Mouse (Mus musculus): Measurements from ENCODE around the gene Lexm.
A peak's percentile ranks its signal among the peaks of the same experiment; 100 is the strongest.

Gene Lexm

DNA sequence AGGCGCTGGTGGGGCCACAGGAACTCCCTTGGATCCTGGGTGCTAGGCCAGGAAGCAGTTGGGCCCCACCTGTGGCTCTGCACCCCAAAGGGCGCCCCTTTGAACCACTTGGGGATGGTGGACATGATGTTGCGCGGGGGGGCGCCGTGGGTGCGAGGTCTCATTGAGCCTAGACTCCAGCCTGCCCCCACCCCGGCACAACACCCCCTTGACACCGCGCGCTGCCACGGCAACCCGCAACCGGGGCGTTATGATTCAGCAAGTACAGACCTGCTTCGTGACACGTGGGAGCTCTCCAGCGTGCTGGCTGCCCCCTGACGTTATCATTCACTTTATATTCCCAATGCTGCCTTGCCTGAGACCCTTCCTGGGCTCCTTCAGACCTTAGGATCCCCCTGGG, at the start of gene Lexm:
Gene Lexm, minus strand, starts transcription at position 186 of the 400 bp plus-strand sequence.
- no peak for DNase-seq

DNA sequence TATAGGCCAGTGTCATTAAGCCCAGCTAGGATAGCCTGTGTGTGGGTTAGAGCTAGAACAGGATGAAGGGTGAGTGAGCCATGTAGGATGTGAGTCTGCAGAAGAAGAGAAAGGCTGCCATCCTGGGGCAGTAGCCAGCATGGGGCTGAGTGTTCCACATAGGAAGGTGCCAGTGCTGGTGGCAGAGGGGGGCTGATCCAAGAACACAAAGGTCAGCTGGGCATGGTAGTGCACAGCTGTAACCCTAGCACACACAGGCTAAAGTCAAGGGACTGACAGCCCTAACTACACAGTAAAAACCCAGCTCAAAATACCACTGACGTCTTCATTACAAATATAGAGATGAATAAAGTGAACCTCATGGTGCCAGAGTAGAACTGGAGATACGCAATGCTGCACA, 49.5 kb upstream of the Lexm start:
- no peak for DNase-seq

DNA sequence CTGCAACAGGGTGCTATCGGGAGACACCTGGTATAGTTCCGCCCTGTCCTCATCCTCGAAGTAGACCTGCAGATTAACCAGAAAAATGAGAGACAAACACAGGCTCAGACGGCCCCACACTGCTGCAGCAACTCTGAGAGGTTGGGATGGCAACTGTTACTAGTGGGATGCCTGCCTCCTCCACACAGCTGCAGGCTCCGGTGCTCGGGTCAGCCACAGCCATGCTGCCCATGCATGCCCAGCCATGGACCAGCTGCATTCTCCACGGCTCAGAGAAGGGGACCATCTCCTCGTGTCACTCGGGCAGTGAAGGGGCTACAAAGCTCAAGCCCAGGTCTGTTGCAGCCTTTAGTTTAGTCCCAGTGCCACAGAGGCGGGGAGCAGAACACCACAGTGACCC, 48.6 kb upstream of the Lexm start:
- DNase-seq = no peak

DNA sequence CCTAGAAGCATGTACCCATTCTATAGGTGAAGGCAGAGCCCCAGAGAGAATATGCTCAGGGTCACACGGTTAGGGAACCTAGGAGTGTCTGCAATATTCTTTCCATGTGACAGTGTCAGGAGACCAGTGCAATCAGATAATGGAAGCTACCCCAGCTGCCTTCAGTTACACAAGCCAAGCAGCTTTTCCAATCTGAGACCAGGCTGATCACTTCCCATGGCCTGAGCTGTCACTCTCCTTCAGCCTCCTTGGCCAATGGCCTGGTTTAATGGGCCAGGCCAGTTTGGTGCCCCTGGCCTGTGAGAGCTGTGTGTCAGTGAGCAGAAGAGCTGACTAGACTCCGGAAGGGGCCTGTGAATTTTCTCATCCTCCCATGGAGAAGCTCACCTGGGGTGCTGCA, 48.2 kb upstream of the Lexm start:
- DNase-seq = no peak

DNA sequence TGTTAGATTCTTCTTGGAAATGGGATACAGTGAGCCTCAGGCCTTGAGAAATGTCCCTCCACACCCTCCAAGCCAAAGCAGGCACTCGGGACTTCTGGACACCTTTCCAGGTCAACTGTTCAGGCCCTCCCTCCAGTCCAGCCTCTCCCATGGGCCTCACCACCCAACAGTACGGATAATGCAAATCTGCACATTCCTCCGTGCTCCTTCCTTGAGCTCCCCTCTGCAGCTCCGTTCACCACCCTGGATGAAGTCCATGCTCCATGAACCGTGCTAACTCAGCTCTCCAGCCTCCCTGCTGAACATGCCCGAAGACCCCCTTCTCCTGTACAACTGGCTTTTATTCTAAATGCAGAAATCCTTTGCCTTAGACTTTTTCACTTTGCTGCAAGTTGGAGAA, 47.7 kb upstream of the Lexm start:
- no peak for DNase-seq

DNA sequence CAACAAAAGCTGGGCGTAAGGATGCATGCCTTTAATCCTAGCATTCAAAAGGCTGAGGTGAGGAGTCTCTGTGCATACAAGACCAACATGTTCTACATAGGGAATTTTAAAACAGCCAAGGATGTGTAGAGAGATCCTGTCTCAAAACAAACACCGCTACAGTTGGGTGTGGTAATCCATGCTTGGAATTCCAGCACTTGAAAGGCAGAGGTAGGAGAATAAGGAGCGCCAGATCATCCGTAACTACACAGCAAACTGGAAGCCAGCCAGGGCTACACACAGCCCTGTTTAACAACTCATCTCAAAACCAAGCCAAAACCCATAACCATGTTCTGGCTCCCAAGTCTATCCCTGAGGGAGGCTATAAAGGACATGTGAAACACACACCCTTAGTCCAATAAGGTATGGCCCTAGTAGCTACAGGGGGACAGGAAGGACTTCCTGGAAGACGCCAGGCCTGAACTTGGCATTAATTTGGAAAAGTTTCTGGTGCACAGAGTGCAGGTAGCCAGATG, 47.0 kb upstream of the Lexm start:
- no peak for DNase-seq

DNA sequence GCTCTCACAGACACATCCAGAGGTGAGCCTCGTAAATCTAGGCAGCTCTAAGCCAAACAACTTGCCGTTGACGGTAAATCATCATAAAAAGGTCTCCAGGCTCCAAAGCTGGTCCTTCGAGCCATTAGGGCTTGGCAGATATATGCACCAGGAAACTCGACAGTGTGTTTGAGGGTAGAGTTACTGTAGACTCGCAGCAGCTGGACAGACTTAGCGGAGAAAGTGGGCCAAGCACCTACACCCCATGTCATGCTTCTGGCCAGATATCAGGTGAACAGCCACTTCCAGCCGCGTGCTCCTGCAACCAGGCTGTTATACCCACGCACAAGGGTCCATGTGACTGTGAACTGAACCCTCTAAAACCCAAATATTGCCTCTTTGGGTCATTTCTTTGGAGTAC, 38.6 kb upstream of the Lexm start:
- DNase-seq = no peak

DNA sequence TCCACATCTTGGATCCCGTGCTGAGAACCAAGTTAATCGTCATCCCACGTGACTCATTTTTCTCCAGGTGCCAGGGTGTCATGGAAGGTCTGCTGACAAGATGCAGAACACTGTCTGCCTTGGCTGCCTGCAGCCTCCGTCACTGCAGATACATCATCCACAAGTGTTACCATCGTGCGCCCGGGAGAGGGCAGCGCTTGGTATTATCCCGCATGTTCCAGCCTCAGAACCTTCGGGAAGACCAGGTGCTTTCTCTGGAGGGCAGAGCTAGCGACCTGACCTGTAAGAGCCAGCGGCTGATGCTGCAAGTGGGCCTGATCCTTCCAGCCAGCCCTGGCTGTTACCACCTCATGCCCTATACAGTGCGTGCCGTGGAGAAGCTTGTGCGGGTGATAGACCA, 36.0 kb upstream of the Lexm start:
- DNase-seq = no peak

DNA sequence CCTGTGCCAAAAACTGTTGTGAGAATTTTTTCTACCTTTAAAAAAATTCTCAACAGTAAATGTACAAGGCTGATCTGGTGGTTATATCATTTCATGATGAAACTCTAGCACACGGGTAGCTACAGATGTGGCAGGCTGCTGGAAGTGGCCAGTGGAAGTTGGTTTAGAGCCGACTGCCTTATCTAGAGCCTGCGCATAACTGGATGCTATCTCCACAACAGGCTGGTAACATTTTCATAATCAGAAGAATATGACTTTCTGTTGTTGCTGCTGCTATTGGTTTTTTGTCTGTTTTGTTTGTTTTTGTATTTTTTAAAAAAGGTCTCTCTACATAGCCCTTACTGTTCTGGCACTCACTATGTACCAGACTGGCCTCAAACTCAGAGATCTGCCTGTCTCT, 35.5 kb upstream of the Lexm start:
- no peak for DNase-seq

DNA sequence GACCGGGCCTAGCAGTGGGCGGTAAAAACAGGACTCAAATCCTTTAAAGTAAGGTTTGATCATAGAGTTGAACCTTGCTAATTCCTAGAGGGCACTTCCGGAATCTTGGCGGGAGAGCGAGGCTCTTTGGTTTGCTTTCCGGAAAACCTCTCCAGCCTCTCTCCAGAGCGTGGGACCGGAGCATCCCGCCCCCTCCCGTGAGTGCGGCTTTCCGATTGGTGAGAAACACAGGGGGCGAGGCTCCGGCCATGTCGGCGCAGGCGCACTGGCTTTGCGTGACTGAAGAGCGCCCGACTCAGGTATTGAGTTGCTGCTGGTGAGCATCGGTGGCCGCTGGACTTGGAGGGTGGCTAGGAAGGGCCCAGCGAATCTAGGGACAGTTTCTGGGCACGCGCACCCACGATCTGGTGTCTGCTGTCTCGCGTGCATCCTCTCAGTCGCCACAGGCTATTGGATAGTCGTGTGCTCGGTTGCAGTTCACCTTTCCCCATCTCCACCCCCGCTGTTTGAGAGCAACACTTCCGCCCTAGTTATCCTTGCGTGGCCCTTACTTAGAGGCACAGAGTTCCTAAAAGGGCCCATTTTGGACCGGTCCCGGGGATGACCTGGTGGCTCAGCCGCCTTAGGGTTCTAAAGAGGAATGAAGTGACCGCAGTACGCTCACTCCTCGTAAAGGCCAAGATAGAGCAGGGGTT, 33.9 kb upstream of the Lexm start, which contains the start of gene Pars2:
Gene Pars2, plus strand, starts transcription at position 237 of the 695 bp plus-strand sequence.
- peak; percentile 92 to 94 for DNase-seq

DNA sequence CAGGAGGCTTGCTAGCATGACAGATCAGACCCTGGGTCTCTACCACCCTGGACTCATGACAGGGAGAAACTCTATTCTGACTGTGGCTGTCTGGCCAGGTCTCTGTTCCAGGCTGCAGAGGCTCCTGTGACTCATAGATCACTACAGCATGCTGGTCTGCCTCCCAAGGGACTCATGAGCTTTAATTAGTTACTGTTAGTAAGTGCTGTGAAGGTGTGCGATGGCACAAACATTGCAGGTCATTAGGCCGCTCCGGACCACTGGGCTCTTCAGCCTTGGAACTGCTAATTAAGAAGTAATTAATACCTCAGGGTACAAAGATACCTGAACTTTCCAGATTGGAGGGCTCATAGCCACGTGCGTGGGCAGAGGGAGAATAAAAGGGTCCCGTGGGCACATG, 30.1 kb upstream of the Lexm start:
- DNase-seq = no peak

DNA sequence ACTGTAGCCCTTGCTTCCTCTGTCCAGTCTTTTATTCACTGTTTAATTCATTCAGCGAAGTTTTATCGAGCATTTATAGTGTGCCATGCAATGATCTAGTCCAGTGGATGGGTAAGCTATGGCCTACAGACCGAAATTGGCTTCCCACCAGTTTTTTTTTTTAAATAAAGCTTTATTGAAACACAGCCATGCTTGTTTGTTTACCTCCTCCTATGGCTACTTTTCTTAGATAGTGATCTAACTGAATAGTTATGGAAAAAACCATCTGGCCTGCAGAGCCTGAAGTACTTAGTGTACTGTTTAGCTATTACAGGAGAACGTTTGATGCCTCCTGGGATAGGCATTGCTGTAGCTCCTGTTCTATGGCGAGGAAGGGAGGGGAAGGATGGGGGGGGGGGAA, 28.8 kb upstream of the Lexm start:
- no peak for DNase-seq

DNA sequence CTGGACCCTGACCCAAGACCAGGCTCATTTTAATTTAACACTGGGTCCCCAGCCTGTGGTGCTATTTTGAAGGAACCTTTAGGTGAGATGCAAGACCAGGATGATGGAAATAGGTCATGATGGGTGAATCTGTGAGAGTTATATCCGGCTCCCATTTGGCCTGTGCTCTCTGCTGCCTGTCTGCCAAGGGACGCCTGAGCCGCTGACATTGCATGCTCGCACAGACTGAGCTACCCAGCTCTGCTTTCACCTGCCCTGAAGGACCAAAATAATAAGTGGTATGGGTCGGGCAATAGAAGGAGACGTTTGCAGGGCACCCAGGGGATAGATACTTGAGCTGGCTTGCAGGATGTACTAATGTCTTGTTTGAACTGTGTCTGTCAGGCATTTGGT, 27.2 kb upstream of the Lexm start:
- DNase-seq = no peak

DNA sequence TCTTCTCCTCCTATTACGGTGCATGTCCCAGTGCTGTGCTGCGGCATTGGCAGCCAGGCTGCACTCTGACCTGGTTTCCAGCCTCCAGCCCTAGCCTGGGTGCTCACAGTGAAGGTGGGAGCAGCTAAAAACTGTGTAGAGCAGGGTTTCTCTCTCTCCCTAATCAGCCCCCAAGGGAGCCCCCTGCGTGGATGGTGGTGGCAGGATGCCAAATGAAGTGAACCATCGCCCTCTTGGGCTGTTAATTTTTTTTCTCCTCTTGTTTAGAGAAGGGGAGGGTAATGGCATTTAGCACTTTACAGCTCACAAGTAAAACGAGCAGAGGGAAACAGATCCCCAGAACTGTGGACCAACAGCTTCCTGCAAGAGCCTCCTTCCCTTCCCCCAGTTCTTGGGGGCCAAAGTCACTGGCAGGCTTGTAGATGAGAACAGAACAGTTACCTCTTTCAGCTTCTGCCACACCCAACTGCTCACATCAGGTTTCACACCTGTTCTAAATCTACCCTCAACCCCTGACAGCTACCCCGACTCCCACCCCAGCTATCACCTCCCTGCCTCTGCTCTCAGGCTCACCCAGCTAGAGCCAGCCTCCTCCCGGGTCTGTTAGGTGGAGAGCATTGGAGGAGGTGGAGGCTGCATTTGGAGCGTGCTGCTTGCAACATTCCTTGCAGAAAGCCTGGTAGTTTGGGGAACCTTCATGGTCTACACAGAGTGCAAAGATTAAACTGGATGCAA, 26.6 kb upstream of the Lexm start:
- no peak for DNase-seq

DNA sequence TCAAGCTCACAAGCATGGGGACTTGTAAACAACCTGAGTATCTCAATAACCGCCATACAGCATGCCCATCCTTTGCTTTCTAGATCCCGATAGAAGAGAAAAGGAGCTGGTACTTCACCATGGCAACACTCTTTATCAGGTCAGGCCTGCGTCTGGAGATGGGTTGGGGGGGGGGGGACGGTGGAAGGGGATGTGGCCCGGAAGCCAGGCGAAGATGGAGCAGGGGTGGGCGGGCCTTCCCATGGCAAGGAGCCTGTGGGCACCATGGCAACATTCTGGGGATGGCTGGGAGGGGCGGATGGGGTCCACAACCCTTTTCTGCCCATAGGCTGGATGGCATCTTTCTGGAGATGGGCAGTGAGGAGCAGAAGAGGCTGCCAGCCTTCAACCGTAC, 17.0 kb upstream of the Lexm start:
- DNase-seq = no peak

DNA sequence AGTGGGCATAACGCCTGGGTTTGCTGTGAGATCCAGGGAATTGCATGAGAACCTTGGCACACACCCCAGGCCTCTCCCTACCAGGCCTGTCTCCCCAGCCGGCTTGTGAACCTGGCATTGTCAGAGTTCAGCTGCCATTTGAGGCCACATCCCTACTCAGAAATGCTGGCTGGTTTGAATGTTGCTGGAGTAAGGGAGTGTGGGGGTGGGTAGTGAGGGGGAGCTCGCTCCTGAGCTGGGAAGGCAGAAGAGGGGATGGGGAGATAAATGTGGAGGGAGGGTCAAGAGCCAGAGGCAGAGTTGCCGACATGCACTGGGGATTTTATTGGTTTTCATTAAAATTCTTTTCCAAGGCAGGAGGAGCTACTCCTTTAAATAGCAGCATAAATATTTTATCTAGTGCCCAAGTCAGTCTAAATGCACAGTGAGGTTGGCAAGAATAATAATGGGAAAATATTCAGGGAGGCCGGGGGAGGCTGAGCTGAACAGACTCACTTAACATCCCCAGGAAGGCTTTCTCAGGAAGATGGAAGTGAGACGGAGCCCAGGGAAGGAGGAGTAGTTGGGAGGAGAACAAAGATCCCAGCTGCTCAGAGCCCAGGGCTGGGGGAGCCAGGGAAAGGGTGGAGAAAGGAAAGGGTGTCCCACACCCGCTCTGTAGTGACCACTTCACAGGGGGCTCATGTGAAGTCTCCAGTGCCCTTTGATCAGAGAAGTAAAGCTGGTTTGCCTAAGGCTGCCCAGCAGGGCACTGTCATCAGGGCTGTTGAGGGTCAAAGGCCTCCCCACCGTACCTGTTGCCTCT, 16.4 kb upstream of the Lexm start:
- DNase-seq = no peak

DNA sequence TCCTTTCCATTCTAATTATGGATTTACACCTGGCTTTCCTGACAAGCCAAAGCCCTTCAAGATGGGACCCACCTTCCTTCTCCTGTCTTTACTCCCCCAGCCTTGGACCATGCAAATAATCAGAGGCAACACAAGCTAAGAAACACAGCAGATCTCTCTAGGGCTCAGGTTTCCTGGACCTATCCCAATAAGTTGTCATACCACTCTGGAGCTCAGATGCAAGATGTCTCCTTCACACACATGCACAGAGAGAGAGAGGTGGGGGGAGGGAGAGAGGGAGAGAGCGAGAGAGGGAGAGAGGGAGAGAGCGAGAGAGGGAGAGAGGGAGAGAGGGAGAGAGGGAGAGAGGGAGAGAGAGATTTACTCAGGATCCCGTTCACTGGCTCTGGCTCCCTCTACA, 15.3 kb upstream of the Lexm start:
- DNase-seq = no peak

DNA sequence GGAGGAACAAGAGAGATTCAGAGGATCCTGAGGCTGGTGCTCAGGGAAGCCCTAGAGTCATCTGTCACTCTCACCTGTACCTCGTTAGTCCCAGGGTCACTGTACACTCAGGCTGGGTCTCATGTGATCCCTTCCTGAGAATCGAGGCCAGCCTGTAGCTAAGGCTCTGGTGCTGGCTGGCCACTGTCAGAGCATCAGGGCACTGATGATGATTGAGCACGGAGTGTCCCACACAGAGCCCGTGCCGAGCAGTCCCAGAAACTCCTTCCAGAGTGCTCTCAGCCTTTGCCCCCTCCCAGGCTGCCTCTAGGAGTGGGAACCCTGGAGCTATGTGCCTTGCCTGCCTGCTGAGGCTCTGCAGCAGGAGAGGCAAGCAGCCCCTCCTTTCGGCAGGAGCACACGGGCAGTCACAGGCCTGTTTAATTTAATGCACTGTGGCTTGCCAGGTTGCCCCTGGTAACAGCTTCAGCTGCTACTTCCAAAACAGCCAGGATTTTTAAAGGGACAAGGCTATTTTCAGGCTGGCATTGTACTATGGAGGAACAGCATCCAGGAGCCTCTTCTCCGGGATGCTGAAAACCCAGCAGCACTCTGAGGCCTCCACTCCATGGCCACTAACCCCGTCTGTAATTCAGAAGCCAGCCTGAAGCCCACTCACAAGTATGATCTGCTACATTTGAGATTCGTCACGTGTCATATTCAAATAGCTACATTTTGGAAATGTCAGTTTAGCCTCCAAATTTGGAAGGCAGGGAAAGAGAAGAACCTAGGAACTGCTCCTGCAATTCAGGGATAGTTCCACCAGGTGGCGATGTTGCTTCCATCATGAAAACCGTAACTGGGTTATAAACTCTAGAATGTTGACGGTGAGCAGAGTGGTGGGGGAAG, 13.5 kb upstream of the Lexm start:
- DNase-seq = peak in 1 of 2 experiments; percentile 57

DNA sequence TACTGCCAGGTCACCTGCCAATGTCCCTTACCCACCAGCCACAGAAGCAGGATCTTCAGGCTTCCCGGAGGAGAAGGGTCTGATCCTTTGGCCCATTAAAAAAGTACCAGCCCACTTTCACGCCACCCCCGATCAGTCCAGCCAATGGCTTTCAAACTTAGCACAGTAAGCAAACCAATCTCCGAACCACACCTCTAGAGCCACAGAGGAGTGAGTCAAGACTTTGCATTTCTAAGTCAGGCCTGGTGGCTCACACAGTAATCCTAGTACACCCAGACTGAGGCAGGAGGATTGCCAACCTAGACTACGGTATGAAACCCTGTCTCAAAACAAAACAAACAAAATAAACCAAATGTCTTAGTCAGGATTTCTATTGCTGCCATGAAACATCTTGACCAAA, 12.3 kb upstream of the Lexm start:
- DNase-seq = no peak

DNA sequence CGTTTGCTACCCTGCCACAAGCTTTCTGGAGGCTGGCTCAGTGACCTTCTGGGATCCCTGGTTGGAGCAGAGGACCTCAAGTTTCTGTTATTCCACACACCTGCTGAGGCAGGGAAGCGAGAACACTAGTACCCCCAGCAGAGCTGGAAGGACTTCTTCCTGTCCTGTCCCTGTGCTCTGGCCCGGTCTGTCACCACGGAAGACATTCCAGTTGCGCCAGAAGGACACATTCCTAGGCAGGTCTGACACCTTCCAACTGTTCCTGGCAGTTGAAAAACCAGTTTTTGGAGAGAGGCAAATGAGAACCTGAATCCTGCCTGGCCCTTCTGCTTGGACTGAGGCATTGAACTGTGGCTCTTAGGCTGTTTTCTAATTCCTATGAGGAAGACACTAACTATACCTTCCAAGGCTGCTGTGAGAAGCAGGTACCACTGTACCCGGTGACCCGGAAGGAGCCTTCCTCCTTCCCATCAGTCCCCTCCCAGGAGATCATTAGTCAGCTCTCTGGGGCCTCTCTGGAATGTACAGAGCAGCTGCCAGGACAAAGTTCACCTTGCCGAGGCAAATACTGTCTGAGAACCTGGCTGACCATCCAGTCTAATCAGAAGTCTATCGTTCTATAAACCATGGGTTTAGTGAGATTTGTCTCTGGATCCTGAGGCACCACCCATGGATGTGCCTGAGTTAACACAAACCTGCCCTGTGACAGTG, 11.8 kb upstream of the Lexm start:
- no peak for DNase-seq

DNA sequence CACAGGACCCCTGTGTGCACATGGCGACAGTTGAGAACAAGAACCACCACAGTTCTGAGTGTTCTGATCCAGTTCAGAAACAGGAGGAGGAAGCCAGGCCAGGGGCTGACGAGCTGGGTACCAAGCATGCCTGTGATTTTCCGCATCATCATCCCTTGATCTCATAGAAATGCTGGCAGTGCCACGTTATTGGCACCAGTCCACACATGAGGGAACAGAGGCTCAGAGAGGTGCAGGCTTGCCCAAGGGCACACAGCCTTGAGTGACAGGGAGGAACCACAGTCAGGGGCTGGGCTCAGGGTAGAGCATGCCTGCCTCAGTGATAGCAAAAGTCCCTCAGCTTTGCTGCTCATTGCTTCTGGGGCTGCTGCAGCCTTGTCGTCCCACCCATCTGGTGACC, 10.8 kb upstream of the Lexm start:
- DNase-seq = no peak

DNA sequence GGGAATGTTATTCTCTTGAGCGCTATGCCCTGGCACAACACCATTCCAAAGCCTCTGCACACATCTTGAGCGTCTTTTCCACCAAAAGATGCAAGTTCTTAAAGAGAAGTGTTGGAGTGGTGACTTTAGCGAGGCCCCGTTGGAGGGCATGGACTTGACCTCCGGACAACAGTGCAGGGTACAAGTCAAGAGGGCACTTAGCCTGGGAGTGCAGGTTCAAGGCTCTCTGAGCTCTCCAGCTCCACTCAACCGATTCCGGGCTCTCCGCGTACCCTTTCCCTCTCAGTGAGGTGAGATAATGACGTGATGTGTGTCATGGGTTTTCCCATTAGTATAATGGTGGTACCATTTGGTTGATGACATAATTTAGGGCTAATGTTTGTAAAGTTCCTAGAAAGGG, 7.2 kb upstream of the Lexm start:
- DNase-seq = no peak

All from spleen, adult 18-20 months (tissue).